ENCODE assay signal across 19 mouse cellular contexts in genomic region chr1:121396501-121396900, GRCm38 (mm10). TPM values are rescaled to one million over a fixed set of nuclear protein-coding genes. Genes with fewer than 3 reads are reported as not detected.
A peak's percentile ranks its signal among the peaks of the same experiment; 100 is the strongest.
DNase-seq lines count a peak whose midpoint lies in the region; ATAC-seq lines count a peak whose summit lies in the region.
"Had no signal": no experiment of that assay in that cellular context is flagged by ENCODE, and none has a peak within 500 bp of the region (broad histone marks: within the 10 kb centered on the region; RNA-seq: fewer than 3 reads in every experiment).

No protein-coding gene starts in this region.

- H3K36me3 ChIP-seq in embryonic facial prominence, embryonic 14.5 days (ENCODE audit: control insufficient read depth, insufficient read depth, low read length): no peaks in the 10 kb centered on the region
- no peaks in the 10 kb centered on the region for H3K36me3 ChIP-seq in embryonic facial prominence, embryonic 10.5 days (replicated peaks)
- H3K36me3 ChIP-seq: embryonic facial prominence, embryonic 12.5 days; heart, embryonic 10.5 days; hindbrain, embryonic 12.5 days had no signal

- peaks cover 22% of the 10 kb centered on the region for H3K4me1 ChIP-seq in embryonic facial prominence, embryonic 14.5 days (ENCODE audit: control insufficient read depth, insufficient read depth, low read length)
- peaks cover 5% of the 10 kb centered on the region; the same call in 1 of the 2 replicates for H3K4me1 ChIP-seq in embryonic facial prominence, embryonic 10.5 days
- H3K4me1 ChIP-seq: embryonic facial prominence, embryonic 12.5 days; heart, embryonic 10.5 days; hindbrain, embryonic 12.5 days had no signal

- H3K27me3 ChIP-seq in embryonic facial prominence, embryonic 14.5 days (replicated peaks; ENCODE audit: control insufficient read depth, insufficient read depth, low read length): no peaks in the 10 kb centered on the region
- no peaks in the 10 kb centered on the region for H3K27me3 ChIP-seq in embryonic facial prominence, embryonic 10.5 days (replicated peaks; ENCODE audit: low read depth, poor library complexity, severe bottlenecking)
- H3K27me3 ChIP-seq: CH12.LX; embryonic facial prominence, embryonic 12.5 days; hindbrain, embryonic 12.5 days had no signal

- 0 out of 2 replicates have a peak overlapping the region, but pooled peaks have one; percentile 44 for H3K27ac ChIP-seq in embryonic facial prominence, embryonic 14.5 days (replicated peaks; ENCODE audit: low read depth, low read length)
- H3K27ac ChIP-seq in embryonic facial prominence, embryonic 10.5 days (replicated peaks): no peak overlapping the region
- H3K27ac ChIP-seq: embryonic facial prominence, embryonic 12.5 days; heart, embryonic 10.5 days; hindbrain, embryonic 12.5 days had no signal

- H3K4me3 ChIP-seq in embryonic facial prominence, embryonic 14.5 days (ENCODE audit: low read depth, low read length): no peak overlapping the region
- no peak overlapping the region for H3K4me3 ChIP-seq in embryonic facial prominence, embryonic 10.5 days
- H3K4me3 ChIP-seq: embryonic facial prominence, embryonic 12.5 days; heart, embryonic 10.5 days; hindbrain, embryonic 12.5 days had no signal

- no peak for DNase-seq in embryonic facial prominence, embryonic 14.5 days (ENCODE audit: low spot score)
- no peak for DNase-seq in embryonic facial prominence, embryonic 10.5 days (ENCODE audit: low spot score)
- no peak for DNase-seq in frontal cortex, postnatal 10 days (ENCODE audit: low spot score in 2 of 2)
- peak; percentile 46 for DNase-seq in NIH3T3 (ENCODE audit: low read depth)
- DNase-seq in telencephalon, adult 2 months (ENCODE audit: low read depth, low spot score): peak; percentile 34
- no peak for DNase-seq in right cerebral cortex, postnatal 10 days (ENCODE audit: low spot score in 2 of 2)
- DNase-seq: adrenal gland, adult 8-10 months; cerebellum, adult 18-20 months; embryo, embryonic 11 days; gastrocnemius, postnatal 25 days; kidney, adult 8-10 months had no signal

- no peak overlapping the region for H3K9ac ChIP-seq in embryonic facial prominence, embryonic 14.5 days (ENCODE audit: low read depth, low read length)
- H3K9ac ChIP-seq: embryonic facial prominence, embryonic 12.5 days; hindbrain, embryonic 12.5 days had no signal

- no peaks in the 10 kb centered on the region for H3K9me3 ChIP-seq in embryonic facial prominence, embryonic 14.5 days (ENCODE audit: control insufficient read depth, low read length)
- no peaks in the 10 kb centered on the region for H3K9me3 ChIP-seq in embryonic facial prominence, embryonic 10.5 days
- H3K9me3 ChIP-seq: embryonic facial prominence, embryonic 12.5 days; heart, embryonic 10.5 days; hindbrain, embryonic 12.5 days had no signal

- no peak for ATAC-seq in embryonic facial prominence, embryonic 14.5 days (ENCODE audit: low read depth)
- ATAC-seq in frontal cortex, adult (ENCODE audit: low TSS enrichment): peak; percentile 79
- ATAC-seq: hindbrain, embryonic 16.5 days; inflammation-experienced regulatory T-cells, adult 6 months; intestine, postnatal 0 days had no signal

- H3K4me2 ChIP-seq in embryonic facial prominence, embryonic 14.5 days (ENCODE audit: low read depth, low read length): no peak overlapping the region
- H3K4me2 ChIP-seq: embryonic facial prominence, embryonic 12.5 days; hindbrain, embryonic 12.5 days had no signal

- 68% methylated on average over 4 of the region's 4 CpGs for WGBS in embryonic facial prominence, embryonic 14.5 days
- 79% methylated on average over 4 of the region's 4 CpGs for WGBS in embryonic facial prominence, embryonic 10.5 days

RNA-seq across cellular contexts. Expression of gene Ccdc93, which starts 34.3 kb away (rescaled TPM):
- 11.7 and 12.0 TPM in 2 replicates for polyA plus RNA-seq in embryonic facial prominence, embryonic 14.5 days (2014; fragmentation: Nextera tagmentation; extraction: Ambion mirVana)
- polyA plus RNA-seq in embryonic facial prominence, embryonic 10.5 days (2016; fragmentation: Nextera tagmentation; extraction: Ambion mirVana): 11.2 and 12.7 TPM in 2 replicates

Comparison
In these comparisons a context has a peak if more than half of its experiments do, and no peak if none do; other contexts are left out.
1. DNase-seq: peak in NIH3T3 (single experiment) and telencephalon, adult 2 months (single experiment); none in embryonic facial prominence, embryonic 14.5 days (single experiment), embryonic facial prominence, embryonic 10.5 days (single experiment), frontal cortex, postnatal 10 days (0 of 2) and right cerebral cortex, postnatal 10 days (0 of 2).